Mouse (Mus musculus) embryonic facial prominence, embryonic 10.5 days (tissue): ENCODE data around the gene Mapkapk5. TPM values are rescaled to one million over a fixed set of nuclear protein-coding genes. Genes with fewer than 3 reads are reported as not detected.

Source experiments
- DNase-seq: peaks from one replicate; pipeline ENCODE4 v3.0.0-alpha.2; 2017; ENCODE audit warnings: low spot score
- H3K27ac ChIP-seq: fragments of 300-500 bp; sonication (generic); replicated peaks from 2 replicates; pipeline ENCODE4 v1.5.1; 2016; ENCODE audit warnings: mild to moderate bottlenecking
- H3K27me3 ChIP-seq: fragments of 300-500 bp; sonication (generic); replicated peaks from 2 replicates; pipeline ENCODE4 v1.6.1; 2016; ENCODE audit warnings: low read depth, mild to moderate bottlenecking; ENCODE audit not compliant: poor library complexity, severe bottlenecking
- H3K36me3 ChIP-seq: fragments of 300-500 bp; sonication (generic); replicated peaks from 2 replicates; pipeline ENCODE4 v1.6.1; 2016; ENCODE audit warnings: mild to moderate bottlenecking, moderate library complexity
- H3K4me1 ChIP-seq: fragments of 300-500 bp; sonication (generic); 2 replicates; pipeline ENCODE4 v1.6.1; 2016
- H3K4me3 ChIP-seq: fragments of 300-500 bp; sonication (generic); 2 replicates; pipeline ENCODE4 v1.5.1; 2016; ENCODE audit warnings: mild to moderate bottlenecking, moderate library complexity
- H3K9me3 ChIP-seq: fragments of 300-500 bp; sonication (generic); 2 replicates; pipeline ENCODE4 v1.6.1; 2016; ENCODE audit warnings: mild to moderate bottlenecking
- WGBS: fragments of 180-500 bp; shearing (Covaris S2); methylation state at CpG from one replicate; pipeline ENCODE4 v1.1.7; 2016; 5-methylcytosine and 5-hydroxymethylcytosine counted together
- polyA plus RNA-seq: library from polyadenylated mRNA; unstranded; fragments of >200 nt; fragmentation: Nextera tagmentation; extraction: Ambion mirVana; gene quantifications from 2 replicates; pipeline ENCODE4 v1.2.1, GENCODE M21; 2016

Gene Mapkapk5
- polyA plus RNA-seq, 1 experiment from 2014 or later: 51.9 TPM

DNA sequence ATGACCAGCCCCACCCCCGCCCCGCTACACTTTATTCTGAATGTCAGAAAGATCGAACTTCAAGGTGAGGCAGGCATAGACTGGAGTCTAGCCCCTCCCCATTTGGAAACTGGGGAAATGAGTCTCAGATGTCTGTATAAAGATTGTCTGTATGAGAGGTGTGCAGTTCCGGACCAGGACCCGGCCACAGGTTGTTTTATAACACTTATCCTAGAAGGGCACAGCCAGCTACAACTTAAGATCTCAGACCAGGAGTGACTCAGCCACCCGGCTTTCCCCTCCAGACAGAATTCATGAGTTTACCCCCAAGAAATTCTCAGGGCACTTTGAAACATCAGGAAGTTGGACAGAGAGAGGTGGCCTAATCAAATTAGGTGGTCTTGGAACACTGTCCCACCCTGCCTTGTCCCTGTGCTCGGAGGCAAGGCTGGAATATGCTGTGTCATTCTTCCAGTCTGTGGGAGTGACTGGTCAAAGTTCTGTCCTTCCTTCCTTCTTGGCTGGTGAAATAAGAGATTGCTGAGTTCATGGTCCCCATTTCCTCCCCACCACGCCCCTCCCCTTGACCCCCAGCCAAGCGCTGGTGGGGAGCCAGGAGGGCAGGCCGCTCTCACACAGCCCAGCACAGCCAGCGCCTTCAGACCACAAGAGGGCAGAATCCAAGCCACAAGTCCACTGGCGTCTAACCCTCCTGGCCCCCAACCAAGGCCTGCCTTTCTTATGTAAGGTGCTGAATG lies 38.2 kb upstream of the Mapkapk5 start:
- WGBS: 54% methylated on average over 12 of the region's 12 CpGs
- peaks cover 22% of the 10 kb centered on the region for H3K36me3 ChIP-seq
- peak; percentile 54 for DNase-seq
- H3K4me1 ChIP-seq: peaks cover 19% of the 10 kb centered on the region
- H3K27ac ChIP-seq: peak overlapping the region; percentile 35; the same call in 1 of the 2 replicates
- H3K9me3 ChIP-seq: no peaks in the 10 kb centered on the region
- H3K4me3 ChIP-seq: no peak overlapping the region
- no peaks in the 10 kb centered on the region for H3K27me3 ChIP-seq

GRCm38 (mm10) chr5:121581945-121582344 lies 36.2 kb upstream of the Mapkapk5 start:
- WGBS: 90% methylated on average over 8 of the region's 8 CpGs
- no peak for DNase-seq
- H3K4me3 ChIP-seq: no peak overlapping the region
- H3K9me3 ChIP-seq: no peaks in the 10 kb centered on the region
- no peak overlapping the region for H3K27ac ChIP-seq
- H3K36me3 ChIP-seq: peaks cover 41% of the 10 kb centered on the region
- no peaks in the 10 kb centered on the region for H3K27me3 ChIP-seq
- H3K4me1 ChIP-seq: peaks cover 18% of the 10 kb centered on the region

DNA sequence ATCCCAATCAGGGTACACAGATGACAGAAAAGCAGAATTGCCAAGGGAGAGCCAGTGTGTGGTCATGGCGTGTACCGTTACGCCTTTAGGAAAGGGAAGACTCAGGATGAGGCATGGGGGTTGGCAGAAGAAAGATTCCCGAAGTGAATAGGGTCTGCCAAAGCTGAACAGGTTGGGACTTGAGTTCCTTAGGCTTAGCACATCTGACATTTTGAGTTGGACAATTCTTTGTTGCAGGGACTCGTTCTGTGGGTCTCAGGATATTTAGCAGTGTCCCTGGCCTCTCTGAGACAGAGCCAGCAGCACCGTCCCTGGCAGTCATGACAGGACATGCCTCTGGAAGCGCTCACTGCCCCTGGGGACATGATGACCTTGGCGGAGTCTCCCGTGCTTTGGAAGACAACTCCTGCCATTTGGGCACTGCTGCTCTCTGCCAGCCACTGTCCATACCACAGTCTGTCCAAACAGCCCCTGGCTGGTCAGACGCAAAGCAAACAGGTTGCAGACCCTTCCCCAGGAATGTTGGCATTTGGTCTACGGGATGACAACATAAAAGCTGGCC lies 31.3 kb upstream of the Mapkapk5 start:
- Histone ChIP-seq H3K4me3 (no peak overlapping the region), H3K27me3 (no peaks in the 10 kb centered on the region), H3K27ac (no peak overlapping the region), H3K4me1 (no peaks in the 10 kb centered on the region), H3K9me3 (no peaks in the 10 kb centered on the region), H3K36me3 (peaks cover 88% of the 10 kb centered on the region)
- DNase-seq: no peak
- WGBS: 86% methylated on average over 11 of the region's 11 CpGs

DNA sequence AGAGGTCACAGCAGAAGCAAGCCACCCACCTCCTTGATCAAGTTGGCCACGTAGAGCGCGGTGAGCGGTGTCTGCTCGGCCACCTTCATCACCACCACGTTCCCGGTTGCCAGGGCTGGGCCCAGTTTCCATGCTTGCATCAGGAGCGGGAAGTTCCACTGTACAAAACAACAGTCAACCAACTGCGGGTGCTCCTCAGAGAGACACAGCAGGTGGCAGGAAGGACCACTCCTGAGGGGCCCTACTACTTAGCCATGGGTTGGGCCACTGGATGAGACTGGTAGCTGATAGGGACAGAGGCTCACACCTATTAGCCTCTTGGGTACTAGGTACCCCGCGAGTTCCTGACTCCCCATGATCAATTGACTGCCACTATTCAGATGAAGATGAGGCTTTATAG lies 30.2 kb upstream of the Mapkapk5 start:
- no peak overlapping the region for H3K4me3 ChIP-seq
- no peaks in the 10 kb centered on the region for H3K9me3 ChIP-seq
- peaks cover 97% of the 10 kb centered on the region for H3K36me3 ChIP-seq
- 94% methylated on average over 11 of the region's 11 CpGs for WGBS
- H3K27ac ChIP-seq: no peak overlapping the region
- H3K4me1 ChIP-seq: no peaks in the 10 kb centered on the region
- no peaks in the 10 kb centered on the region for H3K27me3 ChIP-seq
- no peak for DNase-seq

- Histone ChIP-seq H3K9me3 (no peaks in the 10 kb centered on the region), H3K36me3 (peaks cover 92% of the 10 kb centered on the region), H3K27me3 (no peaks in the 10 kb centered on the region), H3K4me1 (no peaks in the 10 kb centered on the region), H3K27ac (no peak overlapping the region), H3K4me3 (no peak overlapping the region)
- 92% methylated on average over 13 of the region's 13 CpGs for WGBS
- DNase-seq: no peak
These were observed 28.4 kb upstream of the Mapkapk5 start for GRCm38 (mm10) chr5:121574145-121574544.

DNA sequence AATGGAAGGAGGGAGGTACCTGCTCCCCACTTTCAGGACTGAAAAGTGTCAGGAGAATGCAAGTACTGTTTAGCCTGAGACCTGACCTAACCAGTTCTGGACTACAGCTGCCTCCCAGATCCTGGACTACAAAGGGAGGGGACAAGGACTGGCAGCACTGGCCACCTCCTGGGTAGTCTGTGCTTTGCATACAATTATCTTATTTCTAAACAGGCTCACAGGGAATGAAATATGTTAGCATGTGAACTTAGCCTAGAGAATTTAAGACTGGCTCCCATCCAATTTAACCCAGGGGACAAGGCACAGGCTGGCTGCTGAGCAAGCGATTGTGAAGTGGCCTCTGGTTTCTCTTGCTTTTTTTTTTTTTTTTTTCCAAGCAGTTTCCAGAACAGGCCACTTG lies 25.1 kb upstream of the Mapkapk5 start:
- peaks cover 74% of the 10 kb centered on the region for H3K36me3 ChIP-seq
- WGBS: 94% methylated on average over 1 of the region's 1 CpGs
- no peak overlapping the region for H3K4me3 ChIP-seq
- no peak for DNase-seq
- no peaks in the 10 kb centered on the region for H3K27me3 ChIP-seq
- H3K27ac ChIP-seq: no peak overlapping the region
- no peaks in the 10 kb centered on the region for H3K9me3 ChIP-seq
- H3K4me1 ChIP-seq: no peaks in the 10 kb centered on the region

DNA sequence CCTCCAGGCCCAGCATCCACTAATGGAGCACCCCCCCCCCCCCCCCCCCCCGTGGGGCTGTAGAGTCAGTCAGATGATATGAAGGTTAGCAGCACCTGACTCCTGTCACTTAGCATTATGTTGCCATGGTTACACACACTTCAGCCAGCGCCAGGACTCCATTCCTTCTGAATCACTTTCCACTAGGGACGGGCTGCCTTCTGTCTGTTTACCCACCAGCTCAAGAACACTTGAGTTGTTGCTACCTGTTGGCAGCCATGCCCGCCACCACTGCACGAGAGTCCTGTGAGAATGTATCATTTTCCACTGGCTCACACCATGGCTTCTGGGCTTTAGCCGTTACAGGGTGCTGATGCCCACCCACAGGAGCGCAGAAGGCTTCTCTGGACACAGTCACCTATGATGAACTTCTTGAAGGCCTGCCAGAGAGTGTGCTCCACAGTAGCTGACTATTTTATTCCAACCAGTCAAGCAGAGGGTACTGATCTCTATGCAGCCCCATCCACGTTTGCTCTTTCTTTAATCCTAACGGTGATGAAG lies 24.2 kb upstream of the Mapkapk5 start:
- Histone ChIP-seq H3K4me1 (peaks cover 3% of the 10 kb centered on the region; the same call in 1 of the 2 replicates), H3K27ac (no peak overlapping the region), H3K27me3 (no peaks in the 10 kb centered on the region), H3K4me3 (no peak overlapping the region), H3K9me3 (no peaks in the 10 kb centered on the region), H3K36me3 (peaks cover 65% of the 10 kb centered on the region)
- 80% methylated on average over 9 of the region's 9 CpGs for WGBS
- no peak for DNase-seq

DNA sequence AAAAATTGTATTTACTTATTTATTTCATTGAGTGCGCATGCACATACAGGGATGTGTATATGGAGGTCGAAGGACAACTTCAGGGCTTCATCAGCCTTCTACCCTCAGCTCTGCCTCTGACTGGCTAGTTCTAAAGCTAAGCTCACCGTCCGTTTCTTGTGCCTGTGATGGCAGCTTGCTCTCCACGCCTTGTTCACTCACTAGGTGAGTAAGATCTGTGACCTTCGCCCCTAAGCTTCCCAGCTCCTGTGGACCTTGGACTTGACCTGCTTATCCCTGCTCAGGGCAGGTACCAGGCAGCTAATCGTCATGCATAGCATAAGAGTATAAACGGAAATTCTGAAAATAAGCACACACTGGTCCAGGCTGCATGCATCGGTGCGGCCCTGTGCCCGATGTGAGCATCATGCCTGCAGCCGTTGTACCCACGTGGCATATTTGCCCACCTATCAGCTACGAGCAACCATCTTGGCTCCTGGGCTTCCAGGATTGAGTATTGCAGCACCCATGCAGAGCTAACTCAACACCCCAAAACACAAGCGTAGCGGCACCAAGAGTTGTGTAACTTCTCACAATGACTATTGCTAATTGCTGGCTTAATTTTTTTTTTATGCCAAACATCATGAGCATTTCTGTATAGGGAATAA lies 20.5 kb upstream of the Mapkapk5 start:
- Histone ChIP-seq H3K36me3 (peaks cover 29% of the 10 kb centered on the region), H3K27me3 (no peaks in the 10 kb centered on the region), H3K4me3 (no peak overlapping the region), H3K4me1 (peaks cover 10% of the 10 kb centered on the region), H3K9me3 (no peaks in the 10 kb centered on the region), H3K27ac (no peak overlapping the region)
- DNase-seq: no peak
- 91% methylated on average over 16 of the region's 16 CpGs for WGBS

DNA sequence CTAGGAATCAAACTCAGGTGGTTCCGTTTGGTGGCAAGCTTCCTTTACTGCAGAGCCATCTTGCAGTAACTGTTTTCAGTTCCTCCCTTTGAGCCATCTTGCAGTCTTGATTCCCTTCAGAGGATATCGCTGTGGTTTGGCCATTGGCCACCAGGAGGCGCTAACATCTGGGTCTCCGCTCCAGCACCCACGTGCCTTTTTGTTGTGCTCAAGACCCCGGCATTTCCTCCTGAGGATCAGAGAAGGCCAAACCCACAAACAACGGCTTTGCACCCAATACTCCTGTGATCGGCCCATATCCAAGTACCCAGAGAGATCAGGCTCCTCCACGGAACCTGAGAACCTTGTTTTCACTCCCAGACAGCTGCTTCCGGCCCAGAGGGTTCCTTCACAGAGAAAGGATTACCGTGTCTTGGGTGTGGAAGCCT lies 18.8 kb upstream of the Mapkapk5 start:
- Histone ChIP-seq H3K4me1 (peaks cover 10% of the 10 kb centered on the region), H3K4me3 (peak overlapping the region; percentile 42), H3K27ac (peak overlapping the region; percentile 65), H3K36me3 (peaks cover 15% of the 10 kb centered on the region), H3K9me3 (no peaks in the 10 kb centered on the region), H3K27me3 (no peaks in the 10 kb centered on the region)
- peak; percentile 91 for DNase-seq
- 12% methylated on average over 11 of the region's 11 CpGs for WGBS

DNA sequence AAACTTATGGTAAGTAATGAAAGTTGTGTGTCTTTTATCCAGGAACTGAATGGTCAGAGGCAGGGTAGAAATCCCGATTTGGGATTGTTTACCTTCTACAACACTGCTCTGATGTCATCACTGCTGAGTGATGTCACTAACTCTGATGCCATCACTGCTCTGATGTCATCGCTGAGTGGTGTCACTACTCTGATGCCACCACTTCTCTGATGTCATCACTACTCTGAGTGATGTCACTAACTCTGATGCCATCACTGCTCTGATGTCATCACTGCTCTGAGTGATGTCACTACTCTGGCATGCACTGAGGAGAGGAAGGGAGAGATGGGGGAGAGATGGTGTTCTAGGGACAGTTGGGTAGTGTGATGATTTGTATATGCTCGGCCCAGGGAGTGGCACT lies 16.7 kb upstream of the Mapkapk5 start:
- H3K4me1 ChIP-seq: peaks cover 10% of the 10 kb centered on the region
- no peaks in the 10 kb centered on the region for H3K27me3 ChIP-seq
- WGBS: 89% methylated on average over 3 of the region's 3 CpGs
- DNase-seq: no peak
- H3K9me3 ChIP-seq: no peaks in the 10 kb centered on the region
- H3K36me3 ChIP-seq: no peaks in the 10 kb centered on the region
- H3K4me3 ChIP-seq: no peak overlapping the region
- H3K27ac ChIP-seq: no peak overlapping the region

DNA sequence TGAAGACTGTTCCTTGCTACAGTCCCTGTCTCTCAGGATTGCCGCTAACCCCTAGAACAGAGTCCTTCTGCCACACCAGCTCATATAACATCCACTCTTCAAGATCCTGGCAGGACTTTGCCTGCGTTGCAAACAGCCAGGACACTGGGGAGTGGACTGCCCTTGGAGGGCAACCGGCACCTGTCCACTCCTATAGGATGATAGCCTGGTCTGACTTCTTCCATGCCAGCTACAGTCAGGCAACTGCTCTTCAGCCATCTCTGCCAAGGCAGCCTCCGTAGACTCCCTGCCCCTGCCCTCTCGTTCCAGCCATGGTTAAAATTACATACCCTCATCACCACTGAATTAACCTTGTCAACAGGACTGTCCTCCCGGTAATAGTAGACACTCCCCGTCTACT lies 3.5 kb upstream of the Mapkapk5 start:
- no peak overlapping the region for H3K27ac ChIP-seq
- H3K9me3 ChIP-seq: no peaks in the 10 kb centered on the region
- no peaks in the 10 kb centered on the region for H3K36me3 ChIP-seq
- H3K4me1 ChIP-seq: peaks cover 13% of the 10 kb centered on the region
- DNase-seq: no peak
- no peaks in the 10 kb centered on the region for H3K27me3 ChIP-seq
- H3K4me3 ChIP-seq: no peak overlapping the region
- 83% methylated on average over 7 of the region's 7 CpGs for WGBS

DNA sequence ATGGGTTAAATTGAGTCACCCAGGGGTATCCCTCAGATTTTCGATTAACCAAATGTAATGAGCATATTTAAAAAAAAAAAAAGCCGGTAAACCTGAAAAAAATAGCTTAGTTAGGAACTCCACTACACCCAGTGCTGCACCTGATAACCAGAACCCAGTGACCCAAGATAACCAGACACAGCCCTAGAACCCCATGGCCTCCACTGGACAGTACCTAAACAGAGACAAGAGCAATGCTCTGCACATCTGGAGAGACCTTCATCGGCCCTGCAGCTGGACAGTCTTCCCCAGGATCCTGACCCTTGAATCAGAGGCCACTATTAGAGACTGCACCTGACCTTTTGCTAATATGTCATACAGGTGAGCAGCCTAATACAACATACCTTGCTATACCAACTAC lies 1.4 kb upstream of the Mapkapk5 start:
- Histone ChIP-seq H3K27me3 (no peaks in the 10 kb centered on the region), H3K9me3 (no peaks in the 10 kb centered on the region), H3K36me3 (no peaks in the 10 kb centered on the region), H3K4me3 (no peak overlapping the region), H3K27ac (no peak overlapping the region), H3K4me1 (peaks cover 28% of the 10 kb centered on the region)
- WGBS: 93% methylated on average over 3 of the region's 3 CpGs
- no peak for DNase-seq

GRCm38 (mm10) chr5:121546530-121546895 lies 808 bp upstream of the Mapkapk5 start:
- peak overlapping the region; percentile 99 for H3K27ac ChIP-seq
- no peaks in the 10 kb centered on the region for H3K27me3 ChIP-seq
- H3K36me3 ChIP-seq: no peaks in the 10 kb centered on the region
- H3K9me3 ChIP-seq: no peaks in the 10 kb centered on the region
- WGBS: 46% methylated on average over 6 of the region's 6 CpGs
- H3K4me3 ChIP-seq: peak overlapping the region; percentile 92
- peak; percentile 59 for DNase-seq
- peaks cover 28% of the 10 kb centered on the region for H3K4me1 ChIP-seq
